Mouse (Mus musculus) cerebellum, adult 9-11 months (tissue): Measurements from ENCODE around the gene Rbm4b.

Experiments used
- DNase-seq: peaks from one replicate; pipeline ENCODE4 v3.0.0; 2022

The Rbm4b gene

DNA sequence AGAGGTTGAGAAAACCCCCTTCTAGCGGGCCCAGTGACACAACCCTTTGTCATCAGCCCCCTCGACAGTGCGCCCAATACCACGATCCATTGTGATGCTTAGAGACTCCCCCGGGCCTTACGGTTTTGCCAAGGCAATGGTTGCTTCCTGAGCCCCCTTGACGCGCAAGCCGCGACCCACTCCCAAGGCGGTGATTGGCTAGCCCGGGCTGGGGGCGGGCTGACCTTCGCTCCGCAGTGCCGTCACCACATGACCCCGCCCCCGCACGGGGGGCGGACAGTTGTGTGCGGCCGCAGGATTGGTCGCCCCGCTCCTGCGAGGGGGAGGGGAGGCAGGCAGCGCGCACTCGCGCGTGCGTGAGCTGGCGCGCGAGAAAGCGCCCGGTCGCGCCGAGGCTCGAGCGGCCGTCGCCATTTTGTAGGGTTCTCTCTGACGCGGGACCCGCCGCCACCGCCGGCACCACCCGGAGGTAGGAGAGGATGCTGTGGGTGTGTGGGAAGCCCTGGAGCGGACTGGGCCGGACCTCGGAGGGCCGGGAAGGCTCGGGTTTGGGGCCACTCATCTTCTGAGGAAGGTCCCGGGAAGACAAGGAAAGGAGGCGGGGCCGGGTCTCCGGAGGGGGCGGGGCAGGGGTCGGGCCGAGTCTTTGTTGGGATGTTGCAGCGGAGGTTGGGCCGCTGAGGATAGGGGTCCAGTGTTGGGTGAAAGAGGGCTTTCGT lies at the start of gene Rbm4b:
Rbm4b (plus strand) TSS at position 305 of the 719 bp plus-strand sequence.
- peak; percentile 97 for DNase-seq

- DNase-seq = no peak
Observed at GRCm38 (mm10) chr19:4708765-4709164, 47.5 kb upstream of the Rbm4b start.

DNA sequence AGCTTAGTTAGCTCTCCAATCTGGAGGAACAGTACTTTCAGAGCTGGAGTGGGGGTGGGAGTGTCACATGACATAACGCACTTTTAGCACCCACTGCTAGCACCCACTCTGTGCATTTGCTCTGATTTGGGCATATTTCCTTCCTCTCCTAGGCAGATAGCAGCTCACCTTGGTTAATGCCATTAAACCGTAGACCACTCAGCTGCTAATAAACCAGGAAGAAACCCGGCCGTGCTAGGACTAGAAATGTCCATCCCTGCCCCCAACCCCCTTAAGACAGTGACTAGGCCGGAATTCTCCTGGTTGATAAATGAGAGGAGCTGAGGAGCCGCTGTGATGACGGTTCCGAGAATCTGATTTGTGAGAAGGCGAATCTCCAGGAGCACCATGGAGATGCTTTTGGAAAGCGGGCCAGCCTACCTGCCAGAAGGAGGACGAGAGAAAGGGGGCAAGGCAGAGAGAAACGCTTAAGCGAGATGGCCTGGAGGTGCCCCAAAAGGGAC lies 45.1 kb upstream of the Rbm4b start, which contains the start of gene Sptbn2:
Sptbn2 (plus strand) TSS at position 70 of the 503 bp plus-strand sequence.
- peak; percentile 73 for DNase-seq

- peak; percentile 80 for DNase-seq
Observed at GRCm38 (mm10) chr19:4711601-4712155, 44.6 kb upstream of the Rbm4b start.

GRCm38 (mm10) chr19:4712156-4712780 lies 44.0 kb upstream of the Rbm4b start:
- DNase-seq = peak; percentile 56

DNA sequence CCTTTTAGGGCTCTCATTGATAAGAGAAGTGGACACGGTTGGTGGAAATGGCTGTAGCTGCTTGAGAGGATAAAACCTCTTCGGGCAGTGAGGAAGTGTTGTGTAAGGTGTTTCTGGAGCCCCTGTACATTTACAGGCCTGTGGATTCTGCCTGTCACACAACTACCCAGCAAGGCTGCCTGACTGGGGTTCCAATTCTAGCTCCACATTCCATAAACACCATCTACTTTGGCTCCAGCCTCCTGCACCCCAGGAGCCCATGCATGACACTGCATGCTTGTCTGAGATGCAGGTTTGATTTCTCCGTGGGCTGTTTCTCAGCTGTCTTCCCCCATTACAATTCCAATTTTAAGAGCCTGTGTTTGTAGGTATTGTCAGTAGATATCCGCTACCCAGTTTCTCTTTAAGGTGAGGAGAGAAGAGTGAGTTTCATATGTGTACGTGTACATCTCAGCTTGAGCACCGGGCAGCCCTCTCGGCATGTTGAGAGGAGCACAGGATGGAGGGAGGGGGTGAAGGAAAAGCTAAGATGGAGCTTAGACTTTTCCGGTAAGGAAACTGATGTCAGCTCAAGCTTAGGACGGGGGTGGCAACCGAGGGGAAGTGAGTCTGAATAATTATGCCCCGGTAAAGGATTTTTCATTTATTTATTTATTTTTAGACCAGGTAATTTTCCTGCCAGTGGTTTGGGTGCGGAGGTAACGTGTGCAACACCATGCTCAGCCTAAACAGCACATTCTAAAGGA lies 43.3 kb upstream of the Rbm4b start:
- peak; percentile 55 for DNase-seq

- no peak for DNase-seq
Observed at GRCm38 (mm10) chr19:4713886-4714285, 42.4 kb upstream of the Rbm4b start.

DNA sequence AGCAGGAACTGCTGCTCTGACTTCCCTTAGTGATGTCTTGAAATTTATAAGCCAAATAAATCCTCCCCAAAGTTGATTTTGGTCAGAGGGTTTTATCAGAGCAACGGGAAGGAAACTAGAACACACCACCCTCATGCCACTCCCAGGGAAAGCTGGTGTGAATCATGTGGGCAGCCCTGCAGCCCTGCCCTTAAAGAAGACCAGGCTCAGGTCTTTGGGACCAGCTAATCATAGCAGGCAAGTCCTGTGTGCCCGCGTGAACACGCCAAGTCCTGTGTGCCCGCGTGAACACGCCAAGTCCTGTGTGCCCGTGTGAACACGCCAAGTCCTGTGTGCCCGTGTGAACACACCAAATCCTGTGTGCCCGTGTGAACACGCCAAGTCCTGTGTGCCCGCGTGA lies 39.5 kb upstream of the Rbm4b start:
- no peak for DNase-seq

DNA sequence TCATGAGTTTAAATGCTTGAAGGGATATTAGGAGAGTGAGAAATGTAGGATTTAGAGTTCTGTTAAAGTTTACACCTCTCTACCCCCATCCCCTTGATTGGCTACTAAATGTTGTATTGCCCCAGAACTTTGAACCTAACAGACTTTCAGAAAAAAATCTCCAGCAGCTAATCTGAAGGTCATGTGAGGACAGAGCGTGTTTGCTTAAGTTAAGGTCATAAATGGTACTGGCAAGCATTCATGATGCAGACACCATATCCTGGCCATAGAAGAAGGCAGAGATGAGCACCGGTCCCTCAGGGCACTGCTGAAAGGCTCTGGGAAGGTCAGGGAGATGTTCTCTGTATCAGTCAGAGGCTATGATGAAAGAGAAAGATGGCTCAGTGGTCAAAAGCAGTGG lies 39.0 kb upstream of the Rbm4b start:
- no peak for DNase-seq

GRCm38 (mm10) chr19:4718716-4719115 lies 37.6 kb upstream of the Rbm4b start:
- DNase-seq = no peak

- DNase-seq = no peak
Observed at GRCm38 (mm10) chr19:4719351-4719764, 36.9 kb upstream of the Rbm4b start.

GRCm38 (mm10) chr19:4720112-4720511 lies 36.2 kb upstream of the Rbm4b start:
- DNase-seq = no peak

DNA sequence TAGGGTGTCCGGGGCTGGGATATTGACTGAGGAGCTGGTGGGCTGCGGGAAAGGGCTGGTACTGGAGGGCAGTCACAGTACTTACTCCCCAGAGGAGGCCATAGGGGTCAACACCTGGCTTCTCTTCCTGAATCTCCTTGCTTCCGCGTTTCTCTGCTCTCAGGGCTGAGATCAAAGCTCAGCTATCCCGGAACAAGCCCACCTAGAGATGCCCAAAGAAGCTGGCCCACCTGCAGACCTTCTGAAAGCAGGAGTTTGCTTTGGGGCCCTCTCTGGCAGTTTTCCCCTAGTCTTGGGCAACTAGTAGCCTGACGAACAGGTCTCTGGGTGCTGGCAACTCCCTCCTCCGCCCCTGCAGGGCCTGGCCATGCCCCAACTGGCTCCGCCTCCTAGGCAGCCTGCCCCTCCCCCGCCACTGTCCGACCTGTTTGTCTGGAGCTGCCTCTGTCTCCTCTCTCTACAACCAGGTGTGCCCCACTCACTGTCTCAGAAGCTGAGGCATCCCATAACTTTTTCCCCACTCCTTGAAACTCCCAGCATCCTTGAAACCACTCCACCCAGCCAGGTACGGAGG lies 35.5 kb upstream of the Rbm4b start:
- peak; percentile 64 for DNase-seq

DNA sequence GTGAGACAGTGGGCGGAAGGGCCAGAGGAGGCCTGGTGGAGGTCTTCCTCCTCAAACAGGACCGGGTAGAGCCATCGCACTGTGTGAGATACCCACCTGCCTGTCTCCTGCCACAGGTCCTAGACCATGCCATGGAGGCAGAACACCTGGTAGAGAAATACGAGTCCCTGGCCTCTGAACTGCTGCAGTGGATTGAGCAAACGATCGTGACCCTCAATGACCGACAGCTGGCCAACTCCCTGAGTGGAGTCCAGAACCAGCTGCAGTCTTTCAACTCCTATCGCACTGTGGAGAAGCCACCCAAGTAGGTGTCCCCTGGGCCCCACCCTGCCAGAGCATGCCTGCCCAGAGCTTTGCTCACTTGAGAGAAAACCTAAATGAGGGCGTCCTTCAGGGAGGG lies 27.1 kb upstream of the Rbm4b start:
- no peak for DNase-seq

- DNase-seq = no peak
Observed at GRCm38 (mm10) chr19:4733052-4733451, 23.2 kb upstream of the Rbm4b start.

DNA sequence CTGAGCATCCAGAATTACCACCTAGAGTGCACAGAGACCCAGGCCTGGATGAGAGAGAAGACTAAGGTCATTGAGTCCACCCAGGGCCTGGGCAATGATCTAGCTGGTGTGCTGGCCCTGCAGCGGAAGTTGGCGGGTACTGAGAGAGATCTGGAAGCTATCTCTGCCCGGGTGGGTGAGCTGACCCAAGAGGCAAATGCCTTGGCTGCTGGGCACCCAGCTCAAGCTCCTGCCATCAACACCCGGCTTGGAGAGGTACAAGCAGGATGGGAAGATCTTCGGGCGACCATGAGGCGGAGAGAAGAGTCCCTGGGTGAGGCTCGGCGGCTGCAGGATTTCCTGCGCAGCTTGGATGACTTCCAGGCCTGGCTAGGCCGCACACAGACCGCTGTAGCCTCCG lies 18.4 kb upstream of the Rbm4b start:
- DNase-seq = no peak

DNA sequence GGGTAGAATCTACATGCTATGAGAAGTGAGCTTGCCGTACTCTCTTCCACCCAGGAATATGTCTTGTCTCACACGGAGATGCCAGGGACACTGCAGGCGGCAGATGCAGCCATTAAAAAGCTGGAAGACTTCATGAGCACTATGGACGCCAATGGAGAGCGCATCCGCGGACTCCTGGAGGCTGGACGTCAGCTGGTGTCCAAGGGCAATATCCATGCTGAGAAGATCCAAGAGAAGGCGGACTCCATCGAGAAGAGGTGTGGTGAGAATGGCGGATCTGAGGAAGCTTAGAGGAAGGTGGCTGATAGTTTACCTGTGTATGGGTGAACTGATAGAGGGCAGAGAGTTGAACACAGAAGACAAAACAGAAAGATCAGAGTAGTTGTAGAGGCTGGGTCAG lies 17.2 kb upstream of the Rbm4b start:
- DNase-seq = no peak

DNA sequence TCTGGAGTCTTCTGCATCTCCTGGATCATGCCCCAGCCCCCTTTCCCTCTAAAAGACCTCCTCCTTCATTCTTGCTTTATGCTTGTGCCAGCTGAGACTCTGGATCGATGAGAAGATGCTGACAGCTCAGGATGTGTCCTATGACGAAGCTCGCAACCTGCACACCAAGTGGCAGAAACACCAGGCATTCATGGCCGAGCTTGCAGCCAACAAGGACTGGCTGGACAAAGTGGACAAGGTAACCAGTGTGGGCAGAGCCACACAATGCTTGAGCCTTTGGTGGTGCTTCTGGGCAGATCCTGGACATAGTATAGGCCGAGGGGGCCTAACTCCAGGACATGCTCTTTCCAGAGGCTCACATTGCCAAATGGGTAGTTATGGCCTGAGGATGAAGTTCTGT lies 16.5 kb upstream of the Rbm4b start:
- DNase-seq = no peak

DNA sequence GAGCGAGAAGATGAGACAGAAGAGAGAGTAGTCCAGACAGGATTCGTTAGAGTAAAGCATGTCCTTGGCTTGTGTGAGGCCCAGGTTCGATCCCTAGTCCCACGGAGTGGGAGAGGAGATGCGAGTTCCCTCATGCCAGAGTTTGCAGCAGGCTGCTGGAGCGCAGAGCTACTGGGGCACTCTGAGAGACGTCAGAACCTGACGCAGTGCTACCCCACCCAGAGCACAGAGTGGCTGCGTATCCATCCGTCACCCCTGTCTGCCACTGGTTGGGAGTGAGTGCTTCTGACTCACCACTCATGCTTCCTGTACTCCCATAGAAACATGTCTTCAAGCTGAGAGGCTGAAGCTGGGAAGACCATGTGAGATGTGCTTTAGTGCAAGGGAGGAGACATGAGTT lies 14.8 kb upstream of the Rbm4b start:
- DNase-seq = no peak

DNA sequence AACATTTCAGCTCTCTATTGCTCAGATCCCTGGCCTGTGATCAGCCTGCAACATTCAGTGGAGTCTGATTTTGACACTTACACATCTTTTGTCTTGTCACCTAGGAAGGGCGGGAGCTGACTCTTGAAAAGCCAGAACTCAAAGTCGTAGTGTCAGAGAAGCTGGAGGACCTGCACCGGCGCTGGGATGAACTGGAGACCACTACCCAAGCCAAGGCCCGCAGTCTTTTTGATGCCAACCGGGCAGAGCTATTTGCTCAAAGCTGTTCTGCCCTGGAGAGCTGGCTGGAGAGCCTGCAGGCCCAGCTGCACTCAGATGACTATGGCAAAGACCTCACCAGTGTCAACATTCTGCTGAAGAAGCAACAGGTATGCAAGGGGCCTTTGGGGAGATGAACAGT lies 14.1 kb upstream of the Rbm4b start:
- no peak for DNase-seq

DNA sequence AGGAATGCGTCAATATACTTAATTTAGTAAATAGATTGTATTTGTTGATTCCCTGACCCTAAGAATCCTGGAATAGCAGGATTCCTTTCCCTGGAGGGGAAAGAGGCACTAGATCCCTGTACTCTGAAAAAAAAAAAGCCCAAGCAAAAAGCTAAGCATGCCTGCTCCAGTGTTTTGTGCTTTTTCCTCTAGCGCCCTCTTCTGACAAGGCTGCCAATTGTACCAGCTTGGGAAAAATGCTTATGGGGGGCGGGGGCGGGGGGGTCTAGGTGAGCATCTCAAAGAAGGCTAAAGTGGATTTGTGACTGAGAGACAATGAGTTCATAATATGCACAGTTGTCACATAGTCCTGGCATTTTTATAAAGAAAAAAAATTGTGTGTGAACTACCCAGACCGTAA lies 12.8 kb upstream of the Rbm4b start:
- no peak for DNase-seq

DNA sequence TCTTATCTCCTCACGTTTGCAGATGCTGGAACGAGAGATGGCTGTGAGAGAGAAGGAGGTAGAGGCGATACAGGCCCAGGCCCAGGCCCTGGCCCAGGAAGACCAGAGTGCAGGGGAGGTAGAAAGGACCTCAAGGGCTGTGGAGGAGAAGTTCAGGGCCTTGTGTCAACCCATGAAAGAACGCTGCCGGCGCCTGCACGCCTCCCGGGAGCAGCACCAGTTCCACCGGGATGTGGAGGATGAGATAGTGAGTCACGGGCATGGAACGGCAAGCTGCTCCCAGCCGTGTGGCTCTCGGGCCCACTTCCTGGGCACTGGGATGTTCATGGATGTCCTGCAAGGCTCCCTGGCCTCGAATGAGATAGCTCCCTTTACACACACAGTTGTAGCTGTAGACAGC lies 12.3 kb upstream of the Rbm4b start:
- DNase-seq = no peak

GRCm38 (mm10) chr19:4745057-4745456 lies 11.2 kb upstream of the Rbm4b start:
- DNase-seq = peak; percentile 63
